Mouse (Mus musculus) C3H10T1/2 (cell line): Measurements from ENCODE around the gene Gm20736. TPM values are rescaled to one million over a fixed set of nuclear protein-coding genes. Genes with fewer than 3 reads are reported as not detected.

Experiments used
- polyA plus RNA-seq, 2 experiments: library from polyadenylated mRNA; unstranded; fragments of >200 nt; fragmentation: generic; extraction: Trizol; gene quantifications; one replicate each; pipeline ENCODE4 v1.2.1; 2012; ENCODE audit warnings: missing spikeins in 2 of 2

Gene Gm20736
- polyA plus RNA-seq: not detected

DNA sequence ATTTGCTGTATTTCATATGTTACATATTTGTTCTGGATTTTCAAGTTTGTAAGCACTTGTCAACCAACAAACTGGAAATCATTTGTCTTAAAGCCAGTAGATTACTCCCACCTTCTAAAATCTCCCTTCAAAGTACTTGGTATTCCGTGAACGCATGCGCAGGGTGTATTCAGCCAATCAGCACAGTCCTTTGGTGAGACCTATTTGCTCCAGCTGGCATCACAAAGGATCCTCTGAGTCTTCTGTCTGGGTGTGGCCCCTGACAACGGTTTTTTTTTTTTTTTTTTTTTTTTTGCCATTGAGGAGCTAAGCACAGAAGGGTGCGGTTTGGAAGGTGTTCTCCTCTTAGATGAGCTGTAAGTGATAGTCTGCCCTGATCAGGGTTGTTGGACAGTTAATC is at the start of gene Gm20736:
Gene Gm20736, plus strand, starts transcription at position 301 of the 400 bp plus-strand sequence.

Other genes starting within 250 kb of the Gm20736 start
- not detected for gene Gm20924, start 170.2 kb upstream of the Gm20736 start, polyA plus RNA-seq